Comparison of ENCODE assay signal across 8 mouse cellular contexts in genomic region chr7:38023451-38023850, GRCm38 (mm10). TPM values are rescaled to one million over a fixed set of nuclear protein-coding genes. Genes with fewer than 3 reads are reported as not detected.
DNase-seq lines count a peak whose midpoint lies in the region; ATAC-seq lines count a peak whose summit lies in the region.

Gene Uri1 (minus strand): TSS chr7:38023551.

- no peak for ATAC-seq in forebrain, embryonic 12.5 days (ENCODE audit: low FRiP score)
- no peak for ATAC-seq in hematopoietic stem cell, adult 5-6 weeks (replicated peaks in 1 of 2; ENCODE audit: insufficient read depth in 1 of 2, low FRiP score in 2 of 2, low TSS enrichment in 1 of 2, low read depth in 1 of 2, poor library complexity in 2 of 2, severe bottlenecking in 2 of 2)
- ATAC-seq in liver, embryonic 12.5 days = no peak

- no peaks in the 10 kb centered on the region for H3K36me3 ChIP-seq in forebrain, embryonic 12.5 days (replicated peaks)
- H3K36me3 ChIP-seq in liver, embryonic 12.5 days = no peaks in the 10 kb centered on the region

- no peak within 1 kb of the TSS for H3K27ac ChIP-seq in forebrain, embryonic 12.5 days
- H3K27ac ChIP-seq in liver, embryonic 12.5 days = no peak within 1 kb of the TSS

- no peak within 1 kb of the TSS for H3K4me2 ChIP-seq in forebrain, embryonic 12.5 days
- H3K4me2 ChIP-seq in liver, embryonic 12.5 days = no peak within 1 kb of the TSS

- no peaks in the 10 kb centered on the region for H3K4me1 ChIP-seq in forebrain, embryonic 12.5 days
- H3K4me1 ChIP-seq in liver, embryonic 12.5 days = peaks cover 6% of the 10 kb centered on the region

- 0 out of 2 replicates have a peak, but pooled peaks cover 4% of the 10 kb centered on the region for H3K27me3 ChIP-seq in forebrain, embryonic 12.5 days
- H3K27me3 ChIP-seq in liver, embryonic 12.5 days (replicated peaks) = no peaks in the 10 kb centered on the region

- H3K9me3 ChIP-seq in forebrain, embryonic 12.5 days = peaks cover 5% of the 10 kb centered on the region; the same call in 1 of the 2 replicates
- no peaks in the 10 kb centered on the region for H3K9me3 ChIP-seq in liver, embryonic 12.5 days (replicated peaks)

- H3K4me3 ChIP-seq in forebrain, embryonic 12.5 days (replicated peaks) = no peak within 1 kb of the TSS
- H3K4me3 ChIP-seq in liver, embryonic 12.5 days = no peak within 1 kb of the TSS

- 94% methylated on average over 8 of the region's 8 CpGs for WGBS in forebrain, embryonic 12.5 days
- WGBS in liver, embryonic 12.5 days (ENCODE audit: insufficient replicate concordance) = 68% methylated on average over 8 of the region's 8 CpGs

- H3K9ac ChIP-seq in forebrain, embryonic 12.5 days = no peak within 1 kb of the TSS
- H3K9ac ChIP-seq in liver, embryonic 12.5 days = no peak within 1 kb of the TSS

- DNase-seq in thymus, postnatal 0 days (ENCODE audit: low spot score) = no peak
- DNase-seq in thymus, postnatal 10 days (ENCODE audit: low spot score in 2 of 2) = no peak
- DNase-seq in retina, postnatal 1 day = no peak
- DNase-seq in urinary bladder, postnatal 36 days (ENCODE audit: low spot score in 2 of 2) = no peak
- DNase-seq in right cerebral cortex, postnatal 14 days = no peak

RNA-seq across cellular contexts. Expression of gene Uri1, which starts in this region (rescaled TPM):
- polyA plus RNA-seq in thymus, postnatal 0 days (2015; fragmentation: Nextera tagmentation; extraction: Ambion mirVana) = 44.2 and 52.1 TPM in 2 replicates
- polyA plus RNA-seq in forebrain, embryonic 12.5 days (2016; fragmentation: Nextera tagmentation; extraction: Ambion mirVana) = 45.9 and 46.7 TPM in 2 replicates
- total RNA-seq in hematopoietic stem cell, adult 5-6 weeks (2017) = 77.0 and 87.2 TPM in 2 replicates
- polyA plus RNA-seq in liver, embryonic 12.5 days (2016; fragmentation: Nextera tagmentation; extraction: Ambion mirVana) = 26.1 and 28.2 TPM in 2 replicates
